Mouse (Mus musculus) lung, adult 18-20 months (tissue): ENCODE measurements at regions not wholly inside any gene's neighbourhood (a gene's known extent, or its start where the extent isn't known, plus 50 kb on each side); places are given as distances from the start of the nearest gene placed in this dataset.

Experiments
- DNase-seq, 2 experiments: peaks; one replicate each; pipeline ENCODE4 v3.0.0; 2022; ENCODE audit warnings: mixed read lengths in 2 of 2

GRCm38 (mm10) chr8:17594607-17595006, 1383.4 kb downstream of the Defb40 start:
- no peak for DNase-seq

GRCm38 (mm10) chr8:17590135-17590534, 1387.9 kb downstream of the Defb40 start:
- peak in 1 of 2 experiments; percentile 0 for DNase-seq

- no peak for DNase-seq
Measured at GRCm38 (mm10) chr8:17588189-17588588, 1389.9 kb downstream of the Defb40 start.

- DNase-seq = no peak
Measured at GRCm38 (mm10) chr8:17587261-17587861, 1390.7 kb downstream of the Defb40 start.
